Mouse (Mus musculus) 3134 (cell line): Measurements from ENCODE around the gene Rcan1.
A peak's percentile ranks its signal among the peaks of the same experiment; 100 is the strongest.
"Not testable (repeated sequence)": the region's sequence is repeated elsewhere in the genome, so short reads cannot be mapped to it uniquely, and the experiment has no call there.

Experiments
- DNase-seq: peaks from one replicate; pipeline ENCODE4 v3.0.0-alpha.2; 2011; ENCODE audit warnings: low spot score; ENCODE audit not compliant: insufficient read length; ENCODE audit errors: extremely low read depth

Rcan1 gene

DNA sequence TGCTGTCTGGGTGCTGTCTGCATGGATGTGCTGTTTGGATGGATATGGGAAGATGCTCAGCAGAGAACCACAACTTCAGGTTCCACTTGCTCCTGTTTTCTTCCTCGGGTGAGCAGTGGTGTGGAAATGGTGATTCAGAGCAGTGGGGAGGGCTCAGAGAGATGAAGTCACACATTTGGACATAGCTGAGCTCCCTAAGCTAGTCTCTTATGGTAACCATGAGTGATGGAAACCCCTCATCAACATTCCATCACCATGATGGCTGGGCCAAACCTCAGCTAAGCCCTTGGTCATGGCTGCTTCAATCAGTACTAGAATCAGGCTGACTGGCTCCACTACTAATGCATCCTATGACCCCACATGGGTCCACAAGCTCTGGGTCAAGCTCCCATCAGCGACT lies 30.9 kb downstream of the Rcan1 start:
- DNase-seq: no peak

DNA sequence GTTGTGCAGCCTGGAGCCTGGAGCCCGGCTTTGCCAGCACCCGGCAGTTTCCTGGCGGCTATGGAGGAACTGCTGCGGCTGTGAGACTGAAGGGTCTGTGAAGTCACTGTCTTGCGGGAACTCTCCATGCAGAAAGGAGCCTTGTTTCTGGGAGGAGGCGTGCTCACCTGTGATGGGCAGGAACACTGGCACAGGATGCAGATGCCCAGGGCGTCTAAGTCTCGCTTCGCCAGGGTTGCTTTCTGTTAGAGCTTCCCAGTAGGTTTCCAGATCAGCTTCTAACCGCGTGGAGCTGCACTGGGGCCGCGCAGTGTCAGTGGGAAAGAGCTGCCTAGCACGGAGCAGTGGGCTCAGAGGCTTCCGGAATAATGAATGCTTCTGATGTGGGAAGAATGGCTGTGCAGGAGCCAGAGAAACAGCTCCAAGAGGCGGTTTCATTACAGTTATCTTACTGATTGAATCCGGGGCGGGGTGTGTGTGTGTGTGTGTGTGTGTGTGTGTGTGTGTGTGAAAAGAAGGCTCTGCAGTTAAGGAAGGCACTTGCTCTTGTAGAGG lies 35.2 kb downstream of the Rcan1 start:
- no peak for DNase-seq

DNA sequence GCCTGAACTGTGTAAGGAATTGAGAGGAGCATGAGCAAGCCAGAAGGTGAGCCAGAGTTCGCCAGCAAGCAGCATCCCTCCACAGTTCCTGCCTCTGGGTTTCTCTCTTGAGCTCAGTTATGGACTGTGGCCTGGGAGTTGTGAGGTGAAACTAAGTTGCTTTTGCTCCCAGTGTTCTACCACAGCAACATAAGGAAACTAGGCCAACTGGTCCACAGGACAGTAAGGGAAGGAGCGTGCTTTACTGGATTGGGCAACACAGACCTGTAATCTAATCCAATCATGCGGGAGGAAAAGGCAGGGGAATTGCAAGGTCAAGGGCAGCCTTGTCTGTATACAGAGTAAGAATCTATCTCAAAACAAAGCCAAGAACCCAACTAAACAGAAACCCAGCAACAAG lies 37.5 kb downstream of the Rcan1 start:
- no peak for DNase-seq

DNA sequence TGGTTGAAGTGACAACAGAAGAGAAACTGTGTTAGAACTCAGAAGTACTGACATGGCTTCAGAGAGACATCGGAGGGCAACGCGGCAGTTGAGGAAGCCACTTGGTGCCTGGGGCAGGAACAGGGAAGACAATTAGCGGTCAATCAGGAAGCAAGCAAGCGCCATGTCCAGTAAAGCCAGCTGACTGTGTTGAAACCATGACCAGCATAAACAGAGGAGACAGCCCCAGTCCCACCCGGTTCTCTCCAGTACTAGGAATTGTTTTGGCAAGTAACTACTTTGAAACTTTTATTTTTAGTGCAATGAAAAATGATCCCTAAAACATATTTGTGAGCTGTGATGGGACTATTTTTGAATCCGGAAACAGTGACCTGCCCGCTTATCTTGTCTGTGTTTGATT lies 39.9 kb downstream of the Rcan1 start:
- DNase-seq: no peak

DNA sequence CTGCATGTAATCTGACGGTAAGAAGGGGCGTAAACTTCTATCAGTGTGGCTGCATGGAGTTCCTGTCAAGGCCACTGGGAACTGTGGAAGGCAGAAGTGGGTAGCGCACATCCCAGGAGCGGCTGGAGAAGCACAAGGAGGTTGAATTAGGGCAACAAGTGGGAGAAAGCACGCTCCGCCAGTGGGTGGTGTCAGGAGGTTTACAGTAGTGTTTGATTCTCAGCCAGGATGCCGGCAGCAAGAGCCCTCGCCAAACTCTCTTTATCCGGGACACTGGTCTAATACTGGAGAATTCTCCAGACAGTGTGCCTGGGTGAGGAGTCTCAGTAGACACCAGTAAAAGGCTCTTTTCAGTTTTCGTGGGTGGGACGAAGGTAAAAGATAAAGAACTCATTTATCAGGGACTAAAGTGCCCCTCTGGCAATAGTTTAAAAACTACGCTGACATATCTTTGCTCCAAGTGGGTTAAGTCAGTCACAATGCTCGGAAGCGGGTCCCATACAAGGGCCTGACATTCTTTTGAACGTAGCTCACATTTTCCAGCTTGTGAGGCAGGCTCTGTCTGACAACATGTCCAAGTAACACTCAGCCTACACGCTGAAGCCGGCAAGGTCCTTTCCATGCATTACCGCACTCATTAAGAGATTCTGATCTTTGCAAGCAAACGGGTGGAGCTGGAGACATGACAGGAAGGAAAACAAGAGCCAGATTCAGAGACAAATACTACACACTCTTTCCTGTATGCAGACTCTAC lies 42.3 kb downstream of the Rcan1 start:
- no peak for DNase-seq

DNA sequence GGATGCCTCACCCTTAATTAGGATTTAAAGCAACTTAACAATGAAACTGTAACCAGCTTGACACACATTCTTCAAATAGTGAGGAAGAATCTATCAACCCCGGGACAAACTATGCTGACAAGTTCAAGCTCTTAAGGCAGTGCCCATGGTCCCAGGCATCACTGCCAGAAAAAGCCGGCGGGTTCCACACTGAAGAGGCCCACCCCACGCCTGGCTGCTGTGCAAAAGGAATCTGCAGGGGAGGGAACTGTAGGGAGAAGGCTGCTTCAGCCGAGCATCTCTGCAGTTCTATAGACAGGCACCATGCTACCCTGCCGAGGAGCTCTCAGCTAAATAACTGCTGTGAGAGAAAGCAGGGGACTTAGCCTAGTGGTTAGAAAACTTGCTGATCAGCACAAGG lies 44.0 kb downstream of the Rcan1 start:
- no peak for DNase-seq

DNA sequence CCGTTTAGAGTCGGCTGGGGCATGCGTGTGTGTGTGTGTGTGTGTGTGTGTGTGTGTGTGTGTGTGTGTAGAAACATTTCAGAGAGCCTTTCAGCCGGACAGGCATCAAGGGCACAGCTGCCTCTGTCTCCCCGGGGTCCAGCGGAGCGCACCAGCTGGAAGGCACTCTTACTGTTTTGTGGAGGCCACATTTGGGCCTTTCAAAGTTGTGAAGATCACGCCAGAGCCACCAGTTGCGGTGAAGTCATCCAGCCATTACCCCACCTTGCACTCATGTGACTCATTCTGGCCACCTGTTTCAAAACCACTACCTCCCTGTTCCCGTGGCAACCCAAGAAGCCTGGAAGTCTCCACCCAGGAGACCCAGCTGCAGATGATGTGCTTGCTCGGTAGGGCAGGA lies 44.8 kb downstream of the Rcan1 start:
- DNase-seq: peak; percentile 54

DNA sequence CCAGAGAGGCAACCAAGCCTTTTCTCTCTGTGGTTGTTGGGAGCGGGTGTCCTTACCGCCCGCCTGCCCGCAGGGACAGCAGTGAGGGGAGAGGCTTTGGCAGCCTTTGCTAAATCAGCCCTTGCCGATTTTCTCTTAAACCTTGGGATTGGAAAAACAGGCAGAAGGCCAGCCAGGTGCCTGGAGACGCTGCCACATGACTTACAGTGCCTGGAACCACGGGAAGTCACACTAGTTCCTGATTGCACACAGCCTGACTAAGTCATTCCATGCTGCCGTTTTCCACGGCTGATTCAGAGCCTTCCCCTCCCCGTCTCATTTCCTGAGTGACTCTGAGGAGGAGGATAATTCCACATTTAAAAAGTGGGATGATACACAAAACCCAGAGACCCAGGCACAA lies 47.3 kb downstream of the Rcan1 start:
- DNase-seq: no peak

DNA sequence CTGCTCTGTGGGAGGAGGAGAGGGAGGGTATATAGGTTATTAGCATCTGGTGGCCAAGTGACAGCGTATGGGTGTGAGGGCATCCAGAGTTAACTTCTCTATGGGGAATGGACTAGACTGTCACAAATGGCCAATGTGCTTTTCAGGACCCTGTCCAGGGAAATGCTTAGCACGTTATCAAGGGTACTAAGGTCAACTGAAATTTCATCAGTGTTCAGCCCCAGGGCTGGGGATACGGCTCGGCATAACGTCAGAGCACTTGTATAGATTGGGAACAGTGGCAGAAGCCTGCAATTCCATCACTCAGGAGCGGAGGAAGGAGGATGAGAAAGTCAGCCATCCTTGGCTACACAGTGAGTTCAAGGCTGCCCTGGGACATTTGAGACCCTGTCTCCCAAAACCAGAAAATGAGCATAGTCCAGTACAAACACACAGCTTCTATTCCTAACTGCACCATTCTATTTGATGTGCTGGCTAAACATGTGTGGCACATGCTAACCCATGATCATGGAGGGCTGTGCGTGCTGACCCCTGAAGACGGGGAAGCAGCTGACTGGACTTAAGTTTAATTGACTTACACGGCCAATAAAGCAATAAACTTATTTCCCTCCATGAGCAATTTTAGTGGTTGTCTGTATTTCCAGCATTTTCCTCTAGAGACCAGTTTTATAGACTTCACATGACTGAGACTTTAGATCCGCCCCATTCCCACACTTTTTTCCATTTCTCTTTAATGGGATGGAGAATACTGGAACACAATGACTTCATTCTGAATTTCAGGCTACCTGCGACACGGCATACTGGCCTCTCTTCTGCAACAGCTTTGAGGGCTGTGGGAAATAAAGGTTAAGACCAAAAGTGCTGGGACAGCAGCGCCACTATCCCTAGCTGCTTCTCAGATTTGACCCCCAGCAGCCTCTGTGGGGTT lies 48.0 kb downstream of the Rcan1 start:
- DNase-seq: no peak

DNA sequence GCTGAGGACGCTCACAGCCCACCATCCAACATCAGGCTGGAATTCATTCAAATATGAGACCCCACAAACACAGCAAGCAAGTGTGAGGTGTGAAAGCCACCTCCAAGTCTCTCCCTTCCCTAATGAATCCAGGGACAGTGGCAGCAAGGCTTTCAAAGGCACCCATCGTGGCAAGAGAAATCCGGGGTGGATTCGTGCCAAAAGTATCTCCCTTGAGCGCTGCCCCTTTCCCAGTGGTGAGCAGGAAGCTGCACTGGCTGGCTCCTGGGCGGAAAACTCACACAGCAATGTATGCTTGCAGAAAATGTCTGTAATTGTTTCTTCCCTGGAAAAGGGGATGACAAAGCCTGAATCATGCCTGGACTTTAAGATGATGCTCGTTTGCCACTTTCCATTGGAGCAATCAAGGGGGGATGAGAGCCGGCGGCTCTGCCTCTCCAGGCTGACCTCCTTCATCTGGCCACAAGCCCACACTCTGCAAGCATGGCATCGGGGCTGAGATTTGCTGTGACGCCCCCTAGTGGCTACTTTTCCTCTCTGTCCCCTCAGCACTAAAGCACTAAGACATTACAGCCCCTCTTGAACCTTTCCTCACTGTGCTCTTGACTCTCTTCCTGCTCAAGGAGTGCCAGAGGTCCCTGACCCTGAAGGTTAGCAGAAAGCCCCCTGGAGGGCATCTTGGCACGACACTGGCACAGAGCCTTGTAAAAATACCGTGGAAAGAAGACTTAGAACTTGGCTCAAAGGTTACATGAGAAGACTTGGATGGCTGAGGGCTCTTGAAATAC lies 49.3 kb downstream of the Rcan1 start:
- DNase-seq: no peak

DNA sequence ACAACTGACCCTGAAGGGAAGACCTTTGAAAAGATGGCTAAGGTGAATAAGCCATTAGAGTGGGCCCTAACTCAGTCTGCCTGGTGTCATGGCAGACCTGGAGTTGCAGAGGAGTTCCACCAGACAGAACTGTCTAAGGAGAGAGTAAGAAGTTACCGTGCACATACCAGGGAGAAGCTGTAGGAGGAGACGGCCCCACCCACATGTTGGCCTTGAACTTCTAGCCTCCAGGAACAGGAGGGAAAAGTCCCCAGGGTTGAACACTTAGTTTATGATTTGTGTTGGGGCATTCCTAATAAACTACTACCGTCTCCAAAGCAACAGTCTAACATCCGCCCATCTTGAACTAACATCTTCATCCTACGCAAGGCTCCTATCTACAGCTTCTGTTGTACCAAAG lies 50.0 kb downstream of the Rcan1 start:
- DNase-seq: no peak

DNA sequence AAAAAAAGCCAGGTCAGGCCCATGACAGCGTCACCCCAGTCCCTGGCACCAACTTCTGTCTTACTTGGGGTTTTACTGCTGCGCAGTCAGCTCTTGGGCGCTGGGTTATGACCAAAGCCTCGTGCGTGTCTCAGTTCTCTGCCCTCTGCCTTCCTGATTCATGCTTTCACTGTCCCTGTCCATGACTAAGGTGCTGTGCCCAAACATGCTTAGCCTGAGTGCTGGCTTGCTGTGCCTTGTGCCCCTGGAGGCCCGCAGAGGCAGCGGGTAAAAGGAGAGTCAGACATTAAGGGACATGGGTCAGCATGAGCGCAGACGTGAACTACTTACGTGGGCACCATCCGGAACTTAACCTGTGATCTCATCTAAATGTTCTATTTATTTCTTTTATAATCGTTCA lies 51.6 kb downstream of the Rcan1 start:
- no peak for DNase-seq

DNA sequence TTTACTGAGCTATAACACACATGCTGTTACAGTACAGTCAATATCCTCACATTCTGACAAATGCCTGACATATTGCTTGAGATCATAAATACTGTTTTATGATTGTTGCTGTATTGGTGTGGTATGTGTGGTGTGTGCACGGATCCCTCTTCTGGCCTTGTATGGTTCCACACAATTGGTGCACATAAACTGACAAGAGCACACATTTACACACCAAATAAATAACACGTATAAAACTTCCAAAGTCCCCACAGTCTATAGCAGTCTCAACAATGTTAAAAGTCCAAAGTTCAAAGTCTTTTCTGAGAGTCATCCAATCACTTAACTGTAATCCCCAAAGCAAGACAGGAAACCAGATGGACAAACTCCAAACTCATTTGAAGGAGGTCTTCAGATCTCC lies 53.4 kb downstream of the Rcan1 start:
- DNase-seq: no peak

DNA sequence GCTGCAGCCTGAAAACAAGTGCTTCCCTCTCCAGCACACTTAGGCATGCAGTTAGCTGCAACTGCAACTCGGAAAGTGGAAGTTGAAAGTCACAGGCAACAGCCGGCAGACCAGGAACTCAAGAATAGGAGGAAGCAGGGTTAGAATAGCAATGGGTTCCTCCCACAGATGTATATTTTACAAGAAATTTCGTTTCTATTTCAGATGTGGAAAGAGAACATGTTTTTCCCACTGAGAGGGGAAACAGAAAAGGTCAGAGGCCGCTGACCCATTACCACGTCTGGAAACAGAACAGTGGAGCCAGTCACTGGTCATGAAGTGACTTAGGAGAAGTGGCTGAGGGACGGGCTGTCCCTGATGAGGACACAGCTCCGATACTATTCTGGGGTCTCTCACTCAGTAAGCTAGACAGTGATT lies 55.0 kb downstream of the Rcan1 start:
- no peak for DNase-seq

DNA sequence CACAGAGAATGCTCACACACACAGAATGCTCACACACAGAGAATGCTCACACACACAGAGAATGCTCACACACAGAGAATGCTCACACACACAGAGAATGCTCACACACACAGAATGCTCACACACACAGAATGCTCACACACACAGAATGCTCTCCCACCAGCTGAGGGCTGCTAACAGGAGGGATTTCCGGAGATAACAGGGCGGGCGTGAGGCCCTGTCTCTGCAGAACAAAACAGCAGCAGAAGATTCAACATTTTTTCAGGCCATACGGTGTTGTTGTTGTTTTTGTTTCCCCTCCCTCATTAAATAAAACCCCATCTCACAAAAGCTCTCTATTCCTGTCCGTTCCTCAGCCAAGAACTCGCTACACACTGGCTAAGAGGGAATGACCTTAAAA lies 55.6 kb downstream of the Rcan1 start:
- DNase-seq: not testable (repeated sequence)

DNA sequence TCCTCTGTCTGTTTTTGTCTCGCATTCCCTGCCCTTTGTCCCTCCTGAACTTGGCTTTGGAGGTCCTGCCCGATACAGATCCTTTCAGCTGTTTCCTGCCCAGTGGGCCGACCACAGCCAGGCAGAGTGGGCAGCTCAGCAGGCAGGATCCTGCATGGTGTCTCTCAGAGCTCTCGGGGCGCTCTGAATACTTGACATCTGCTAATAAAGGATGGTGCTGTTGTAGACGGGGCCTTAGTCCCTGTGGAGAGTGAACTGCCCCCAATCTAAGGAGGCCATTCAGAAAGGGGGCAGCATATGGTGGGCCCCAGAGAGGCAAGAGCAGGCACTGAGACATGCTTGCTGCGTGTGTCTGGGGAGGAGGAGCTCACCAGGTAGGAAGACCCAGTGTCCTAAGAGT lies 57.8 kb downstream of the Rcan1 start:
- no peak for DNase-seq

DNA sequence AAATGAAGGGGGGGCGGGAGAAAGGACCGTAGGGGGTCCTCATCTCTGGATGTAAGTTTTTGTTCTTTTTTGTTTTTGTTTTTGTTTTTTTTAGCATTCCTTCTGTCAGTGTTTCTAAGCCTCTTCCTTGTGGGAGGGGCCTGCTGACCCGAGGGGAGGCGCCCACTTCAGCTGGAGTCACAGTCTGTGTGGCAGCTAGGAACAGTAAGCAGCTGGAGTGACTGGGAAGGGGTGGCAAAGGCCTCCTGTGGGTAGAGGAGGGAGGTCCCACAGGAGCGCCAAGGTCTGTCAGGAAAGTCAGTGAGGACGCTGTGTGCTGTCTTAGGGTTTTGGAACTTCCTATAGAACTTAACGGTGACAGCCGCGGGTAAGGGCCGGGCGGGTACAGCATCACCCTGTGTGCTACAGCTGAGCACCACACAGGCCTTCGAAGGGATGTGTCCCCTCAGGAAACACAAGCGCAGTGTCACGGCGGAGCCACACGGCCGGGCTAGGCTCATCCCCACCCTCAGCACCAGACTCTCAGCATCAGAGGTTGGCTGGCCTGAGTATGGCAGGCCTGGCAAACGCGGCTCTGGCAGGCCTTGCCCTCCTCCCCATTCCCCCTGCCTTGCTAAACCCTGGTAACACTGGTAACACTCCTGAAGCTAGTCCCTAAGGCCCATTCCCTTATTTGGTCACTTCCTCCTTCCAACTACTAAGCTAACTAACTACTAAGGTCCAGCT lies 58.5 kb downstream of the Rcan1 start:
- DNase-seq: no peak

DNA sequence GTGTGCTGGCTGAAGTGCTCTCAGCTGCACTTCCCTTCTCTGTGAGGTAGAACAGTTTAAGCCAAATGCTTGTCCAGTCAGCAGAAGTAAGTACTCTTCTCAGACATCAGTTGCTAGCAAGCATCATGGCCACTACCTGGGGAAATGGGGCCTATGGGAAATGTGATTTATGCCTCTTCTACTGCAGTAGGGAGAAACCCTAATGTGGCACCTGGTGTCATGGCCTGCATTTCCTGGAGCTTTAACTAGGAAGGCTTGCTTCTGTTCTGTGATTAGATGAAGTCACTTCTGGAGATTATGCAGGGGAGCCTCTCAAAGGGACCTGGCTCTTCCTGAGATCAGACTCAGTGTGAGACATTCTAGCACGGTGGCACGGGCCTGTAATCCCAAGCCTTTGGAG lies 60.3 kb downstream of the Rcan1 start:
- no peak for DNase-seq

DNA sequence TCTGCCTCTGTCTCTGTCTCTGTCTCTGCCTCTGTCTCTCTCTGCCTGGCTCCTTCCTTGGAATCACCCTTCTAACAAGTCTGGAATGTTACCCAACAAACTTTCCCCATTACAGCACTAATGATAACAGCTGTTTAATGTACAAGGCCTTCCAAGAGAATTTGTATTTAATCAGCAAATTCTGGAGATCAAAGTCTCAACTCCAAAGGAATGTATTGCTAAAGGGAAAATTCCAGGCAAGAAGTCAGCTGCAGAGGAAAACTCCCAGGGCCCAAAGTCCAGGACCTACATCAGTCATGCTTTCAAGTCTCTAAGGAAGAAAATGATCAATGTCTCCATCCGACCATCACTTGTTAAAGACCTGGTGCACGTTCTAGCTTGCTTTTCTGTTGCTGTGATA lies 62.8 kb downstream of the Rcan1 start:
- no peak for DNase-seq

DNA sequence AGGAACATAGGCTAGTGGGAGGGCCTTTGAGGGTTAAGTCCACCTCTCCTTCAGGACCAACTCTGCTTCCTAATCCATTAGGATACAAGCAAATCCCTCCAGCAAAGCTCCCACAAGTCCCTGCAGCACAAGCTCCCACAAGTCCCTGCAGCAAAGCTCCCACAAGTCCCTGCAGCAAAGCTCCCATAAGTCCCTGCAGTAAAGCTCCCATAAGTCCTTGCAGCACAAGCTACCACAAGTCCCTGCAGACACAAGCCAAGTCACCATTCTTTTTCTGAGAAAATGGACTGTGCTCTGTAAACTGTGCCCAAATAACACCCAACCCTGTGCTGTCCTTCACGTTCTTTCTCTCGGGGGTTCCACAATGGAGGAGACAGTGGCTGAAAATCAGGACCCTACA lies 66.5 kb downstream of the Rcan1 start:
- no peak for DNase-seq
